Mouse (Mus musculus): ENCODE data around the gene Atpaf1.

- TF ChIP-seq CTCF (IDR thresholded peaks at IDR 0.05; ENCODE audit: low read depth, low read length), result no peak
- TF ChIP-seq POLR2A (IDR thresholded peaks at IDR 0.05; ENCODE audit: insufficient read depth, low read length), result no peak
These were observed 3.7 kb upstream of the Atpaf1 start, which contains the start of gene Tex38 for GRCm38 (mm10) chr4:115780918-115781317.

All from ES-Bruce4 (cell line).